Mouse (Mus musculus): ENCODE data around the gene Metrnl.

Metrnl gene

GRCm38 (mm10) chr11:121686091-121686490 is 15.3 kb upstream of the Metrnl start:
- no peak for DNase-seq (ENCODE audit: low read depth)

- no peak for DNase-seq (ENCODE audit: low read depth)
These were observed 14.7 kb upstream of the Metrnl start for GRCm38 (mm10) chr11:121686674-121687073.

- no peak for DNase-seq (ENCODE audit: low read depth)
These were observed 13.3 kb upstream of the Metrnl start for GRCm38 (mm10) chr11:121688024-121688423.

- DNase-seq (ENCODE audit: low read depth) = no peak
These were observed 5.9 kb upstream of the Metrnl start for GRCm38 (mm10) chr11:121695304-121696064.

- DNase-seq (ENCODE audit: low read depth) = no peak
These were observed 4.1 kb upstream of the Metrnl start for GRCm38 (mm10) chr11:121697271-121697670.

- DNase-seq (ENCODE audit: low read depth) = no peak
These were observed 2.9 kb upstream of the Metrnl start for GRCm38 (mm10) chr11:121698381-121698955.

GRCm38 (mm10) chr11:121702111-121702894 is 959 bp downstream of the Metrnl start:
- peak; percentile 90 for DNase-seq (ENCODE audit: low read depth)

- no peak for DNase-seq (ENCODE audit: low read depth)
These were observed 1.7 kb downstream of the Metrnl start for GRCm38 (mm10) chr11:121702895-121703618.

GRCm38 (mm10) chr11:121703619-121704215 is 2.4 kb downstream of the Metrnl start:
- no peak for DNase-seq (ENCODE audit: low read depth)

- DNase-seq (ENCODE audit: low read depth) = peak; percentile 91
These were observed 5.2 kb downstream of the Metrnl start for GRCm38 (mm10) chr11:121706521-121707005.

GRCm38 (mm10) chr11:121709278-121709677 is 7.9 kb downstream of the Metrnl start:
- no peak for DNase-seq (ENCODE audit: low read depth)

- DNase-seq (ENCODE audit: low read depth) = no peak
These were observed 8.9 kb downstream of the Metrnl start for GRCm38 (mm10) chr11:121710245-121710644.

- DNase-seq (ENCODE audit: low read depth) = no peak
These were observed 11.6 kb downstream of the Metrnl start for GRCm38 (mm10) chr11:121712987-121713386.

GRCm38 (mm10) chr11:121713569-121713968 is 12.2 kb downstream of the Metrnl start:
- DNase-seq (ENCODE audit: low read depth) = no peak

GRCm38 (mm10) chr11:121714745-121715485 is 13.6 kb downstream of the Metrnl start:
- DNase-seq (ENCODE audit: low read depth) = no peak

- no peak for DNase-seq (ENCODE audit: low read depth)
These were observed 16.4 kb downstream of the Metrnl start for GRCm38 (mm10) chr11:121717724-121718123.

- no peak for DNase-seq (ENCODE audit: low read depth)
These were observed 19.4 kb downstream of the Metrnl start for GRCm38 (mm10) chr11:121720752-121721151.

- DNase-seq (ENCODE audit: low read depth) = no peak
These were observed 21.1 kb downstream of the Metrnl start for GRCm38 (mm10) chr11:121722434-121722833.

- peak; percentile 87 for DNase-seq (ENCODE audit: low read depth)
These were observed 25.3 kb downstream of the Metrnl start for GRCm38 (mm10) chr11:121726625-121727024.

GRCm38 (mm10) chr11:121734184-121734583 is 32.8 kb downstream of the Metrnl start:
- DNase-seq (ENCODE audit: low read depth) = peak; percentile 25

GRCm38 (mm10) chr11:121734892-121735291 is 33.5 kb downstream of the Metrnl start:
- no peak for DNase-seq (ENCODE audit: low read depth)

Measured in 416B (cell line).